Mouse (Mus musculus) embryonic facial prominence, embryonic 15.5 days (tissue): ENCODE data around the gene Pitpnc1. TPM values are rescaled to one million over a fixed set of nuclear protein-coding genes. Genes with fewer than 3 reads are reported as not detected.

Source experiments
- ATAC-seq: fragments of 200-750 bp; cut with Nextera tagmentation; 2 replicates; pipeline ENCODE4 v1.8.0; 2017; ENCODE audit warnings: low read depth, moderate TSS enrichment; ENCODE audit not compliant: insufficient number of reproducible peaks, low FRiP score, low TSS enrichment
- H3K27ac ChIP-seq: fragments of 300-500 bp; sonication (generic); replicated peaks from 2 replicates; pipeline ENCODE4 v1.5.1; 2015; ENCODE audit warnings: mild to moderate bottlenecking, inconsistent platforms
- H3K27me3 ChIP-seq: fragments of 300-500 bp; sonication (generic); 2 replicates; pipeline ENCODE4 v1.6.1; 2015; ENCODE audit warnings: inconsistent platforms
- H3K36me3 ChIP-seq: fragments of 300-500 bp; sonication (generic); 2 replicates; pipeline ENCODE4 v1.6.1; 2015; ENCODE audit warnings: mild to moderate bottlenecking, inconsistent platforms
- H3K4me1 ChIP-seq: fragments of 300-500 bp; sonication (generic); 2 replicates; pipeline ENCODE4 v1.6.1; 2015; ENCODE audit warnings: inconsistent platforms
- H3K4me2 ChIP-seq: fragments of 300-500 bp; sonication (generic); replicated peaks from 2 replicates; pipeline ENCODE4 v1.6.1; 2015; ENCODE audit warnings: mild to moderate bottlenecking, inconsistent platforms
- H3K4me3 ChIP-seq: fragments of 300-500 bp; sonication (generic); replicated peaks from 2 replicates; pipeline ENCODE4 v1.5.1; 2015; ENCODE audit warnings: mild to moderate bottlenecking, inconsistent platforms
- H3K9ac ChIP-seq: fragments of 300-500 bp; sonication (generic); 2 replicates; pipeline ENCODE4 v1.6.1; 2015; ENCODE audit warnings: inconsistent platforms
- H3K9me3 ChIP-seq: fragments of 300-500 bp; sonication (generic); replicated peaks from 2 replicates; pipeline ENCODE4 v1.6.1; 2016; ENCODE audit warnings: inconsistent platforms
- WGBS: fragments of 180-500 bp; shearing (Covaris S2); methylation state at CpG from one replicate; pipeline ENCODE4 v1.1.7; 2015; 5-methylcytosine and 5-hydroxymethylcytosine counted together
- polyA plus RNA-seq: library from polyadenylated mRNA; unstranded; fragments of >200 nt; fragmentation: Nextera tagmentation; extraction: Ambion mirVana; gene quantifications from 2 replicates; pipeline ENCODE4 v1.2.1, GENCODE M21; 2015

Pitpnc1 gene
- polyA plus RNA-seq, 1 experiment from 2014 or later: 22.0 TPM

DNA sequence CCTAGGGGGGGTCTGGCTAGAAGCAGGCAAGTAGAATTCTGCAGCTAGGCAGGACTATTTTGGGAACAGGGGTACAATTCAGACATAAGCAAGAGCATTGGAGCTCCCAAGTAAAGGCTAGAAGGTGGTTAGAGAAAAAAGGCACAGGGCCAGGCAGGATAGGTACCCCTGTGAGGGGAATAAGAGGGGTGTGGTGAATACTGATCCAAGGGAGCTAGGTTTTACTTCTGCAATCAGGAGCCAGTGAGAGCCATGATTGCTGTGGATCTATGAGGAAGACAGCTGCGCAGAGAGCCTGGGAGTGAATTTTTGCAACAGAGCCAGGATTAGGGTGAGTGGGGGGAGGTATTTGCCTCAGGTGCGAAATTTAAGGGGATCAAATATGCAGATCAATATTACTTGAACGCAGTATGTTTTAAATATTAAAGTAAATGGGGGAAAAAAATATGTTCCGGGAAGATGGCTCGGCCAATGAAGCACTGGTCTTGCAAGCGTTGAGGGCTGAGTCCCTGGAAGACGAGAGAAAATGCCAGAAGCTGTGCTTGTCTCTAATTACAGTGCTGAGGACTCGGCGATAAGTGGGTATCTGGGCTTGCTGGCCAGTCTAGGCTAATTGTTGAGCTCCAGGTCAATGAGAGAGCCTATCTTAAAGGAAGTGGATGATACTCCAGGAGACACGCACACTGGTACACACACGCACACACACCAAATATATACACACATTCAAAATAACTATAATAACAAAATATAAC lies 55.3 kb downstream of the Pitpnc1 start:
- Histone ChIP-seq H3K27ac (0 out of 2 replicates have a peak overlapping the region, but pooled peaks have one; percentile 17), H3K4me1 (peaks cover 38% of the 10 kb centered on the region), H3K4me2 (no peak overlapping the region), H3K27me3 (no peaks in the 10 kb centered on the region), H3K36me3 (no peaks in the 10 kb centered on the region), H3K9ac (no peak overlapping the region), H3K4me3 (no peak overlapping the region), H3K9me3 (no peaks in the 10 kb centered on the region)
- WGBS: 55% methylated on average over 11 of the region's 11 CpGs
- ATAC-seq: no peak; the same call in 1 of the 2 replicates

DNA sequence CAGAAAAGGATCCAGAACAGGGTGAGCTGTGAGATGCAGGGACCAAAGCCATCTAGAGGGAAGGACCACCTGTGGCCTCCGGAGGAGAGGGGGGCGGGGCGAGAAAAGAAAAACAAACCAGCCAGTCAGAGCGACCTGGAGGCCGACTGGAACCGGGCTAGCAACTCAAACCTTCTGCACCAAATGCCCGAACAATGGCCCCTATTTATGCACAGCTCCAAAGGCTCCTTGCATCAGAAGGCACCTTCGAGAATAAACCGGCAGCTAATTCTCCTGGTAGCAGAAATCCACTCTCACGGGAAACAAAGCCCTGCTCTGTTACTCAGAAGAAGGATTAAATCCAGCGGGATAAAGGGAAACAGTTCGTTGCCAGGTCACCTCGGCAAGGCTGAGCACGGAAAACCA lies 57.2 kb downstream of the Pitpnc1 start:
- no peaks in the 10 kb centered on the region for H3K27me3 ChIP-seq
- ATAC-seq: peak; percentile 26; the same call in 1 of the 2 replicates
- H3K9me3 ChIP-seq: no peaks in the 10 kb centered on the region
- WGBS: 2% methylated on average over 14 of the region's 14 CpGs
- H3K36me3 ChIP-seq: no peaks in the 10 kb centered on the region
- H3K27ac ChIP-seq: peak overlapping the region; percentile 55
- 0 out of 2 replicates have a peak overlapping the region, but pooled peaks have one; percentile 8 for H3K4me3 ChIP-seq
- peaks cover 37% of the 10 kb centered on the region for H3K4me1 ChIP-seq
- no peak overlapping the region for H3K9ac ChIP-seq
- peak overlapping the region; percentile 45 for H3K4me2 ChIP-seq

DNA sequence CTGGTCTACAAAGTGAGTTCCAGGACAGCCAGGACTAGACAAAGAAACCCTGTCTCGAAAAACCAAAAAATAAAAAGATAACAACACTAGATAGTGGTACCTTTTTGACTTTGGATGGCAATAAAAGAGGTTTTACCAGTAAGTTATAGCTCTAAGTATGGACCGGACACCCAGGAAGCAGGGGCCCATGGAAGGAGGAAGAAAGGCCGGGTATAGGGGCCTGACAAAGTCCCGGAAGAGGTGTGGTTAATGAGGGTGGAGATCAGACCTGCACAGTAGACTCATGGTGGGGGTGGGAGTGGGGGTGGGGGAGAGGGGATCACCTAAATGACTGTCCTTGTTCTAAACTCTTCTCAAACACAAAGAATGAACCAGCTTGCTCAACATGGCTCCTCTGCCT lies 58.4 kb downstream of the Pitpnc1 start:
- Histone ChIP-seq H3K4me1 (peaks cover 35% of the 10 kb centered on the region), H3K9me3 (no peaks in the 10 kb centered on the region), H3K27me3 (no peaks in the 10 kb centered on the region), H3K27ac (no peak overlapping the region), H3K9ac (no peak overlapping the region), H3K4me3 (no peak overlapping the region), H3K4me2 (no peak overlapping the region), H3K36me3 (no peaks in the 10 kb centered on the region)
- WGBS: 83% methylated on average over 4 of the region's 4 CpGs
- no peak for ATAC-seq

DNA sequence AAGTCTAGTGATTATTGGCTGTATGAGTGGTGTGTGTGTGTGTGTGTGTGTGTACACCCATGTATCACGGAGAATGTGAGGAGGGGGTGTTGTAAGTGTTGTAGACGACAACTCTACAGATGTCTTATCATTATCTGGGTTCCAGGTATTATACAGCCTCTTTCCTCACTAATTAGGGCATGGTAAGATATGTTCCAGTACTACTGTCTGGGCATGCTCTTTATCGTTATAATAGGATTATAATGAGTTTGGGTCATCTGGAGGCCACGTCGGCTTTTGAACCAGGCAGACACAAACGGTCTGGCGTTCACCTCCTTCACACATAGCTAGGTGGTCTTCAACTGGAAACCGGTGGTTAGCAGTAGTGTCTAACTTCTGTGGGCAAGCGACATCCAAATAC lies 58.9 kb downstream of the Pitpnc1 start:
- Histone ChIP-seq H3K4me2 (no peak overlapping the region), H3K9ac (no peak overlapping the region), H3K27me3 (no peaks in the 10 kb centered on the region), H3K27ac (no peak overlapping the region), H3K4me1 (peaks cover 29% of the 10 kb centered on the region), H3K9me3 (no peaks in the 10 kb centered on the region), H3K4me3 (no peak overlapping the region), H3K36me3 (no peaks in the 10 kb centered on the region)
- no peak for ATAC-seq
- 76% methylated on average over 9 of the region's 9 CpGs for WGBS

DNA sequence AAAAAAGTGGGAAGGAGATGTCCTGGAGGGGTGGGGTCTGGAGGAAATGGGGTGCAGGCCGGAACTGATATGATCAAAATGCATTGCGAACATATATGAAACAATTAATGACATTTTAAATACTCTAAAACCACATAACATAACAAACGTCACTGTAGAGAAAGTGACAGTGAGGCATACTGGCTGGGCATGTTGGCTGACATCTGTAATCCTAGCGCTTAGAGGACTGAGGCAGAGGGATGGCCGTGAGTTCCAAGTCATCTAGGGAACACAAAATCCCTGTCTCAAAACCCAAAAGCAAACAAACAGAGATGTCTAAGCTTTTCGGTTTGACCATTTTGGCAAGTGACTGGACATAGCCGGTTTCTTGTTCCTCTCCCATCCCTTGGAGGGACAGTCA lies 59.7 kb downstream of the Pitpnc1 start:
- Histone ChIP-seq H3K4me3 (no peak overlapping the region), H3K36me3 (no peaks in the 10 kb centered on the region), H3K9me3 (no peaks in the 10 kb centered on the region), H3K9ac (no peak overlapping the region), H3K27ac (no peak overlapping the region), H3K4me2 (no peak overlapping the region), H3K4me1 (peaks cover 25% of the 10 kb centered on the region), H3K27me3 (no peaks in the 10 kb centered on the region)
- ATAC-seq: no peak
- 76% methylated on average over 7 of the region's 7 CpGs for WGBS

DNA sequence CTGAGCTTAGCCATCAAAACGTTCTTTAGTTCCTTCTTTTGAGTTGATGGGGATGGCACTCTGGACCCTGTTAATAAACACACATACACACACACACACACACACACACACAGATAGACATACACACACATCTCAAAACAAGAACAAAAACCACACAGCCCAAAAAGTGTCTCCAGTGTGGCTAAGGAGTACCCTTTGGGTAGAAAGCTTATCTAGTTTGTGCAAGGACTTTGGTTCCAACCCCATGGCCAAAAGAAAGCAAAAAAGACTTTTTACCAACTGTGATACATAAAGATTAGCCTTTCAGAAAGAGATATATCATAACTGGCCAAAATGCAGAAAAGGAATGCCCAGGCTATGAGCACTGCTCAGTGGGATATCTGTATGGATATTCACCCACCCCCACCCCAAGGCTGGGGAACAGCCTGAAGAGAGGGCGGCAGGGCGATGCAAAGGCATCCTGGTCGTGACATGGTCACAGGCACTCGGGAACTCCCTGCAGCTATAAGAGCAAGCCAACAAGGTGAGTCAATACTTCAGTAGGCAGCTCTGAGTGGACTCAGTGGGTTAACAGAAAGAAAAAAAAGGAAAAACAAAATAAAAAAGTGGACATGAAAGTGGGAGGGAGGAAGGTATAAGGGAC lies 60.3 kb downstream of the Pitpnc1 start:
- H3K27me3 ChIP-seq: no peaks in the 10 kb centered on the region
- no peak overlapping the region for H3K4me2 ChIP-seq
- WGBS: 76% methylated on average over 5 of the region's 5 CpGs
- no peak overlapping the region for H3K4me3 ChIP-seq
- no peak overlapping the region for H3K27ac ChIP-seq
- no peak overlapping the region for H3K9ac ChIP-seq
- peaks cover 22% of the 10 kb centered on the region for H3K4me1 ChIP-seq
- ATAC-seq: no peak
- H3K9me3 ChIP-seq: no peaks in the 10 kb centered on the region
- no peaks in the 10 kb centered on the region for H3K36me3 ChIP-seq

DNA sequence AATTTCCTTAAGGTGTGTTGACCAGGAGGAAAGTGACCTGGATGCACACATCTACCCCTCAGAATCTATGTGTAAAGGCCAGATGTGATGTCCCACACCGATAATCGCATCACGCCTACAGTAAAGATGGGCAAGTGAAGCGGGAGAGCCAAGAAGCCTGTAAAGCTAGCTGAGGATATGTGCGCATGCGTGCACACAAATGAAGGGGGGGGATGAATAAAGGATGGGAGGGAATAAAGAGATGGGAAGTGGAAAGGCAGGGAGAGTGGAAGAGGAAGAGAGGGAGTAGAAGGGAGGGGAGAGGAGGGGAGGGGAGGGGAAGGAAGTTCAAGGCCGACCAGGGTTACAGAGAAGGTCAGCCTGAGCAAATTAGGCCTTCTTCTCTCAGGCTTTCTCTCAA lies 61.6 kb downstream of the Pitpnc1 start:
- no peak overlapping the region for H3K4me3 ChIP-seq
- no peaks in the 10 kb centered on the region for H3K36me3 ChIP-seq
- no peak for ATAC-seq
- no peak overlapping the region for H3K9ac ChIP-seq
- H3K4me1 ChIP-seq: peaks cover 12% of the 10 kb centered on the region
- no peaks in the 10 kb centered on the region for H3K27me3 ChIP-seq
- 88% methylated on average over 7 of the region's 7 CpGs for WGBS
- no peak overlapping the region for H3K27ac ChIP-seq
- no peak overlapping the region for H3K4me2 ChIP-seq
- H3K9me3 ChIP-seq: no peaks in the 10 kb centered on the region

DNA sequence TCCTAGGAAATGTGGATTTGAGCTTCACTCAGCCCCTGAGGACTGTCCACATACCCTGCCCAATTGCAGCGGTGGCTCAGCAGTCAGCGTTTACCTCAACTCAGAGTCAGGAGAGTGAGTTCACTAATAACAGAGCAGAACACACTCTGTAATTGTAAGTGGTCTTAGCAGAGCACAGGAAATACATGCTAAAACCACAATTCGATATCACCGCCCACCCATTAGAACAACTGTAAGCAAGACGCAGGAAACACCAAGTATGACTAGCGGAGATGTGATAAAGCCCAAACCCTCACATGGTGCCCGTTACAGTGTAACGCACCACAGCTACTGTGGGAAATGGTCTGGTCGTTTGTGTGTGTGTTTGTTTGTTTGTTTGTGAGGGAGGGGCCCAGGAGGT lies 62.8 kb downstream of the Pitpnc1 start:
- H3K4me2 ChIP-seq: no peak overlapping the region
- H3K4me3 ChIP-seq: no peak overlapping the region
- H3K9me3 ChIP-seq: no peaks in the 10 kb centered on the region
- peaks cover 4% of the 10 kb centered on the region for H3K4me1 ChIP-seq
- 76% methylated on average over 9 of the region's 9 CpGs for WGBS
- H3K36me3 ChIP-seq: no peaks in the 10 kb centered on the region
- H3K27me3 ChIP-seq: no peaks in the 10 kb centered on the region
- no peak overlapping the region for H3K27ac ChIP-seq
- no peak overlapping the region for H3K9ac ChIP-seq
- ATAC-seq: no peak

DNA sequence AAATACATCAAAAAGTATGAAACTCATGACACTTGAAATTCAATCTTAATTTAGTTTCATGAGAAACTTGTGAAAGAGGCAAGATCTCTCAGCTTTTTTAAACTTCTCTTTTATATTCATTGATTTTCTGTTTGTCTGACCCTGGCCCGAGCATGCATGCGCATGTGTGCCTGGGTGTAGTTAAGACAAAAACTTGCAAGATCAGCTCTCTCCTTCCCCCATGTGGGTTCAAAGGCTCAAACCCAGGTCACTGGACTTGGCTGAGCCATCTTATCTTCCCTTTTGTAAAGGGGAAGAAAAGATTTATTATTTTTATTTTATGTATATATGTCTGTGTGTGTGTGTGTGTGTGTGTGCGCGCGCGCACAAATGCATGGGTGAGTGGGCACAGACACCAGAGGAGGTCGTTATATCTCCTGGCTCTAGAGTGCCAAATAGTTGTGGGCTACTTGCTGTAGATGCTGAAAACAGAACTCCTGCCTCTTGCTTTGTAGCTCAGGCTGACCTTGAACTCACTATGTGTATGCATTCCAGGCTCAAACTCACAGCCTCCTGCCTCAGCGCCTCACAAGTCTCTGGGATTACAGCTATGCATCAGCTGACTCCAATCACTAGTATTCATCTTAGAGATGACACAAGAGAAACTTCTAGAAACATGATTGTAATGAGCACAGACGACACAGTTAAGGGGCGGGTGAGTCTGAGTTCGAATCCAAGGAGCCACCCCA lies 64.7 kb downstream of the Pitpnc1 start:
- Histone ChIP-seq H3K4me1 (0 out of 2 replicates have a peak, but pooled peaks cover 3% of the 10 kb centered on the region), H3K27ac (no peak overlapping the region), H3K9ac (no peak overlapping the region), H3K4me3 (no peak overlapping the region), H3K36me3 (no peaks in the 10 kb centered on the region), H3K4me2 (no peak overlapping the region), H3K27me3 (no peaks in the 10 kb centered on the region), H3K9me3 (no peaks in the 10 kb centered on the region)
- 95% methylated on average over 11 of the region's 11 CpGs for WGBS
- ATAC-seq: no peak

DNA sequence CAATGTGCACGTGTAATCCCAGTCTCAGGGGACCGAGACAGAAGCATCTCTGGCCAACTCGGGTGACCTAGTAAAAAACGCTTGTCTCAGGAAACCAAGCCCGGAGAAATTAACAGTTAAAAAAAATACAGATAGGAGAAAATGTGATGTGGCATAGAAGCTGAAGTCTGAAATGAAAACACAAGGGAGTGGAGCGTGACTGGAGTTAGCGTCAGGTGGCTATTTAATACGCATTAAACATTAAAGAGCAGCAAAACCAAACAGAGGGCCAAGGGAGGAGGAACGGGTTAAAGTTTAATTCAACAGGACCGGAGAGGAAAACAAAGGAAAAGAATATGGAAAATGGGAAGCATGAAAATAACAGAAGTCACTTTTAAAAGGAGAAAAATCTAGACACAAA lies 67.2 kb downstream of the Pitpnc1 start:
- H3K4me2 ChIP-seq: no peak overlapping the region
- H3K4me3 ChIP-seq: no peak overlapping the region
- no peak overlapping the region for H3K27ac ChIP-seq
- no peaks in the 10 kb centered on the region for H3K9me3 ChIP-seq
- no peak overlapping the region for H3K9ac ChIP-seq
- no peak for ATAC-seq
- H3K36me3 ChIP-seq: no peaks in the 10 kb centered on the region
- 74% methylated on average over 10 of the region's 10 CpGs for WGBS
- no peaks in the 10 kb centered on the region for H3K27me3 ChIP-seq
- H3K4me1 ChIP-seq: no peaks in the 10 kb centered on the region

DNA sequence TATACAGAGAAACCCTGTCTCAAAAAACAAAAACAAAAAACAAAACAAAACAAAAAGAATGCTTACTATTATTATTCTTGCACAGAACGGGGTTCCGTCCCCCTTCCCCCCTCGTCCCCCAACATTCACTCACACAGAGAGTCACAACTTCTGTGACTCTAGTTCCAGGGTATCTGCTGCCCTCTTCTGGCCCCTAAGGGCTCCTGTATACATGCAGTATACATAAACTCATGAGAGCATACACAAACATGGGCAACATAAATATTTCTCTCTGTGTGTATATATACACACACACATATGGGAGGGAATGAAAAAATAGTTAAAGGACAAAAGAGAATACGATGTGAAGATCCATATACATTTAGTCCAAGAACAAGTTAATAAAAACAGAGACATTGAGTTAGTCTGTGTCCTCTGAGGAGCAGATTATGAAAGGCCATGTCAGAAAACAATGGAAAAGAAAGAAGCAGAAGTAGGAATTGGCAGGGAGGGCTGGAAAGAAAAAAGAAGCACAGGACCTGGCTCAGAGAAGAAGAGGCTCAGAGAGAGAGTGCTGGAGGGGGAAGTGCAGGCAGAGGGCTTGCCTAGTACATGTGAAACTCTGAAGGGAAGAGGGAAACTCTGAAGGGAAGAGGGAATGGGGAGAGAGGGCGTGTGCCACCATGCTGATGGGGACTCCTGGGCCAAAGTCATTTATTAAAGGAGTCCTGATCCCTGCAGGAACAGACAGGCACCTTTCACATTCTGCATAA lies 68.5 kb downstream of the Pitpnc1 start:
- H3K9ac ChIP-seq: no peak overlapping the region

More for the DNA sequence above, 68.5 kb downstream of the Pitpnc1 start:
- Histone ChIP-seq H3K4me1 (peaks cover 5% of the 10 kb centered on the region), H3K27ac (no peak overlapping the region), H3K36me3 (no peaks in the 10 kb centered on the region), H3K27me3 (no peaks in the 10 kb centered on the region), H3K4me2 (no peak overlapping the region), H3K9me3 (no peaks in the 10 kb centered on the region), H3K4me3 (no peak overlapping the region)
- no peak for ATAC-seq
- WGBS: 92% methylated on average over 5 of the region's 5 CpGs
